Mouse (Mus musculus): ENCODE data around the gene Prss57. TPM values are rescaled to one million over a fixed set of nuclear protein-coding genes. Genes with fewer than 3 reads are reported as not detected.

The Prss57 gene
- polyA plus RNA-seq (2015; fragmentation: Nextera tagmentation; extraction: Ambion mirVana), result 0.51 TPM in 1 of 2 replicates, not detected in the other

- Histone ChIP-seq H3K27ac (replicated peaks) (no peak within 1 kb of the TSS), H3K4me3 (no peak within 1 kb of the TSS), H3K36me3 (no peaks in the 10 kb centered on the region), H3K27me3 (replicated peaks) (peaks cover 10% of the 10 kb centered on the region; the same call in 1 of the 2 replicates), H3K4me1 (peaks cover 14% of the 10 kb centered on the region), H3K4me2 (no peak within 1 kb of the TSS), H3K9ac (no peak within 1 kb of the TSS), H3K9me3 (no peaks in the 10 kb centered on the region)
- ATAC-seq (ENCODE audit: extremely low read depth, insufficient number of reproducible peaks, low FRiP score, low TSS enrichment), result no peak
- WGBS, result 72% methylated on average over 4 of the region's 4 CpGs
These were observed at the start of gene Prss57 for GRCm38 (mm10) chr10:79790861-79791260. Gene Prss57, minus strand, starts transcription at chr10:79790961.

GRCm38 (mm10) chr10:79840091-79840490 lies 49.3 kb upstream of the Prss57 start:
- Histone ChIP-seq H3K4me3 (peak overlapping the region; percentile 56; the same call in 1 of the 2 replicates), H3K4me2 (peak overlapping the region; percentile 89), H3K9me3 (0 out of 2 replicates have a peak, but pooled peaks cover 4% of the 10 kb centered on the region), H3K27ac (replicated peaks) (peak overlapping the region; percentile 90), H3K36me3 (no peaks in the 10 kb centered on the region), H3K9ac (peak overlapping the region; percentile 86; the same call in 1 of the 2 replicates), H3K27me3 (replicated peaks) (no peaks in the 10 kb centered on the region), H3K4me1 (peaks cover 35% of the 10 kb centered on the region)
- no peak for ATAC-seq (ENCODE audit: extremely low read depth, insufficient number of reproducible peaks, low FRiP score, low TSS enrichment)
- 79% methylated on average over 3 of the region's 3 CpGs for WGBS

- Histone ChIP-seq H3K9me3 (0 out of 2 replicates have a peak, but pooled peaks cover 4% of the 10 kb centered on the region), H3K27ac (replicated peaks) (no peak overlapping the region), H3K36me3 (no peaks in the 10 kb centered on the region), H3K9ac (no peak overlapping the region), H3K4me1 (peaks cover 30% of the 10 kb centered on the region), H3K4me3 (no peak overlapping the region), H3K27me3 (replicated peaks) (no peaks in the 10 kb centered on the region), H3K4me2 (no peak overlapping the region)
- no peak for ATAC-seq (ENCODE audit: extremely low read depth, insufficient number of reproducible peaks, low FRiP score, low TSS enrichment)
- WGBS, result 44% methylated on average over 2 of the region's 2 CpGs
These were observed 47.4 kb upstream of the Prss57 start for GRCm38 (mm10) chr10:79838151-79838550.

- Histone ChIP-seq H3K27ac (replicated peaks) (no peak overlapping the region), H3K9me3 (0 out of 2 replicates have a peak, but pooled peaks cover 4% of the 10 kb centered on the region), H3K4me2 (no peak overlapping the region), H3K36me3 (no peaks in the 10 kb centered on the region), H3K9ac (no peak overlapping the region), H3K4me3 (no peak overlapping the region), H3K4me1 (peaks cover 18% of the 10 kb centered on the region), H3K27me3 (replicated peaks) (no peaks in the 10 kb centered on the region)
- WGBS, result 91% methylated on average over 3 of the region's 3 CpGs
- no peak for ATAC-seq (ENCODE audit: extremely low read depth, insufficient number of reproducible peaks, low FRiP score, low TSS enrichment)
These were observed 46.2 kb upstream of the Prss57 start for GRCm38 (mm10) chr10:79836918-79837317.

GRCm38 (mm10) chr10:79834769-79835398 lies 44.1 kb upstream of the Prss57 start:
- Histone ChIP-seq H3K36me3 (no peaks in the 10 kb centered on the region), H3K4me3 (no peak overlapping the region), H3K27ac (replicated peaks) (no peak overlapping the region), H3K4me2 (peak overlapping the region; percentile 33; the same call in 1 of the 2 replicates), H3K4me1 (peaks cover 7% of the 10 kb centered on the region; the same call in 1 of the 2 replicates), H3K9me3 (0 out of 2 replicates have a peak, but pooled peaks cover 4% of the 10 kb centered on the region), H3K27me3 (replicated peaks) (no peaks in the 10 kb centered on the region), H3K9ac (peak overlapping the region; percentile 37; the same call in 1 of the 2 replicates)
- whole genome bisulfite sequencing, result 16% methylated on average over 9 of the region's 9 CpGs
- no peak for ATAC-seq (ENCODE audit: extremely low read depth, insufficient number of reproducible peaks, low FRiP score, low TSS enrichment)

- Histone ChIP-seq H3K9ac (no peak overlapping the region), H3K9me3 (0 out of 2 replicates have a peak, but pooled peaks cover 4% of the 10 kb centered on the region), H3K4me1 (peaks cover 7% of the 10 kb centered on the region; the same call in 1 of the 2 replicates), H3K4me3 (no peak overlapping the region), H3K36me3 (no peaks in the 10 kb centered on the region), H3K27ac (replicated peaks) (no peak overlapping the region), H3K27me3 (replicated peaks) (no peaks in the 10 kb centered on the region), H3K4me2 (no peak overlapping the region)
- ATAC-seq (ENCODE audit: extremely low read depth, insufficient number of reproducible peaks, low FRiP score, low TSS enrichment), result no peak
- 72% methylated on average over 9 of the region's 9 CpGs for WGBS
These were observed 42.0 kb upstream of the Prss57 start for GRCm38 (mm10) chr10:79832786-79833181.

- Histone ChIP-seq H3K36me3 (no peaks in the 10 kb centered on the region), H3K27me3 (replicated peaks) (0 out of 2 replicates have a peak, but pooled peaks cover 2% of the 10 kb centered on the region), H3K4me2 (no peak overlapping the region), H3K4me1 (peaks cover 7% of the 10 kb centered on the region; the same call in 1 of the 2 replicates), H3K9ac (no peak overlapping the region), H3K27ac (replicated peaks) (no peak overlapping the region), H3K4me3 (no peak overlapping the region), H3K9me3 (0 out of 2 replicates have a peak, but pooled peaks cover 4% of the 10 kb centered on the region)
- 62% methylated on average over 7 of the region's 7 CpGs for WGBS
- ATAC-seq (ENCODE audit: extremely low read depth, insufficient number of reproducible peaks, low FRiP score, low TSS enrichment), result no peak
These were observed 41.4 kb upstream of the Prss57 start for GRCm38 (mm10) chr10:79832026-79832785.

GRCm38 (mm10) chr10:79831583-79831982 lies 40.8 kb upstream of the Prss57 start:
- Histone ChIP-seq H3K9me3 (no peaks in the 10 kb centered on the region), H3K36me3 (no peaks in the 10 kb centered on the region), H3K9ac (no peak overlapping the region), H3K4me2 (no peak overlapping the region), H3K27ac (replicated peaks) (no peak overlapping the region), H3K4me1 (peaks cover 7% of the 10 kb centered on the region; the same call in 1 of the 2 replicates), H3K4me3 (no peak overlapping the region), H3K27me3 (replicated peaks) (0 out of 2 replicates have a peak, but pooled peaks cover 3% of the 10 kb centered on the region)
- 74% methylated on average over 3 of the region's 3 CpGs for WGBS
- ATAC-seq (ENCODE audit: extremely low read depth, insufficient number of reproducible peaks, low FRiP score, low TSS enrichment), result no peak

GRCm38 (mm10) chr10:79824413-79824812 lies 33.7 kb upstream of the Prss57 start:
- no peak for ATAC-seq (ENCODE audit: extremely low read depth, insufficient number of reproducible peaks, low FRiP score, low TSS enrichment)
- 39% methylated on average over 6 of the region's 6 CpGs for whole genome bisulfite sequencing
- H3K9me3 ChIP-seq, result no peaks in the 10 kb centered on the region
- H3K36me3 ChIP-seq, result peaks cover 8% of the 10 kb centered on the region
- peak overlapping the region; percentile 66 for H3K9ac ChIP-seq
- peaks cover 24% of the 10 kb centered on the region for H3K4me1 ChIP-seq
- H3K4me2 ChIP-seq, result peak overlapping the region; percentile 24
- H3K27ac ChIP-seq (replicated peaks), result peak overlapping the region; percentile 70
- 0 out of 2 replicates have a peak, but pooled peaks cover 3% of the 10 kb centered on the region for H3K27me3 ChIP-seq (replicated peaks)
- peak overlapping the region; percentile 4; the same call in 1 of the 2 replicates for H3K4me3 ChIP-seq

GRCm38 (mm10) chr10:79823011-79823410 lies 32.2 kb upstream of the Prss57 start:
- 0 out of 2 replicates have a peak overlapping the region, but pooled peaks have one; percentile 10 for H3K27ac ChIP-seq (replicated peaks)
- H3K9me3 ChIP-seq, result no peaks in the 10 kb centered on the region
- 0 out of 2 replicates have a peak, but pooled peaks cover 3% of the 10 kb centered on the region for H3K27me3 ChIP-seq (replicated peaks)
- peaks cover 24% of the 10 kb centered on the region for H3K4me1 ChIP-seq
- H3K4me3 ChIP-seq, result no peak overlapping the region
- H3K4me2 ChIP-seq, result no peak overlapping the region
- 72% methylated on average over 6 of the region's 6 CpGs for WGBS
- ATAC-seq (ENCODE audit: extremely low read depth, insufficient number of reproducible peaks, low FRiP score, low TSS enrichment), result no peak
- peaks cover 18% of the 10 kb centered on the region for H3K36me3 ChIP-seq
- H3K9ac ChIP-seq, result no peak overlapping the region

- no peak overlapping the region for H3K4me2 ChIP-seq
- 0 out of 2 replicates have a peak overlapping the region, but pooled peaks have one; percentile 6 for H3K9ac ChIP-seq
- H3K4me1 ChIP-seq, result peaks cover 24% of the 10 kb centered on the region
- WGBS, result 45% methylated on average over 17 of the region's 17 CpGs
- no peak overlapping the region for H3K4me3 ChIP-seq
- ATAC-seq (ENCODE audit: extremely low read depth, insufficient number of reproducible peaks, low FRiP score, low TSS enrichment), result no peak
- peaks cover 18% of the 10 kb centered on the region for H3K36me3 ChIP-seq
- 0 out of 2 replicates have a peak, but pooled peaks cover 2% of the 10 kb centered on the region for H3K27me3 ChIP-seq (replicated peaks)
- 0 out of 2 replicates have a peak overlapping the region, but pooled peaks have one; percentile 10 for H3K27ac ChIP-seq (replicated peaks)
- H3K9me3 ChIP-seq, result no peaks in the 10 kb centered on the region
These were observed 31.6 kb upstream of the Prss57 start for GRCm38 (mm10) chr10:79822372-79822771.

Measured in heart, embryonic 13.5 days (tissue).